Mouse (Mus musculus) cortical plate, adult 2 months (tissue): ENCODE measurements around the gene Col15a1.

Experiments used
- CTCF ChIP-seq: fragments of 200-500 bp; IDR thresholded peaks from 2 replicates; pipeline ENCODE4 v1.5.1; 2011; ENCODE audit warnings: mild to moderate bottlenecking, control low read depth, low read length; ENCODE audit not compliant: insufficient read depth; ENCODE audit errors: extremely low read depth
- POLR2A ChIP-seq: fragments of 200-500 bp; IDR thresholded peaks from 2 replicates; pipeline ENCODE4 v1.6.1; 2011; ENCODE audit warnings: mild to moderate bottlenecking, low read length, control low read depth; ENCODE audit not compliant: insufficient read depth; ENCODE audit errors: extremely low read depth

- TF ChIP-seq POLR2A (no peak), CTCF (peak; percentile 77)
Measured at GRCm38 (mm10) chr4:47255641-47256040, 47.7 kb downstream of the Col15a1 start.
